Mouse (Mus musculus) neural tube, embryonic 12.5 days (tissue): ENCODE results near the gene Mtus2. TPM values are rescaled to one million over a fixed set of nuclear protein-coding genes. Genes with fewer than 3 reads are reported as not detected.

Source experiments
- ATAC-seq: fragments of 200-750 bp; cut with Nextera tagmentation; 2 replicates; pipeline ENCODE4 v1.8.0; 2017; ENCODE audit warnings: low read depth, mild to moderate bottlenecking, moderate TSS enrichment, moderate library complexity; ENCODE audit not compliant: low FRiP score
- H3K27ac ChIP-seq: fragments of 300-500 bp; sonication (generic); 2 replicates; pipeline ENCODE4 v1.5.1; 2016
- H3K27me3 ChIP-seq: fragments of 300-500 bp; sonication (generic); replicated peaks from 2 replicates; pipeline ENCODE4 v1.6.1; 2016; ENCODE audit warnings: mild to moderate bottlenecking
- H3K36me3 ChIP-seq: fragments of 300-500 bp; sonication (generic); 2 replicates; pipeline ENCODE4 v1.6.1; 2016; ENCODE audit warnings: mild to moderate bottlenecking
- H3K4me1 ChIP-seq: fragments of 300-500 bp; sonication (generic); 2 replicates; pipeline ENCODE4 v1.6.1; 2016
- H3K4me2 ChIP-seq: fragments of 300-500 bp; sonication (generic); replicated peaks from 2 replicates; pipeline ENCODE4 v1.6.1; 2016; ENCODE audit warnings: mild to moderate bottlenecking
- H3K4me3 ChIP-seq: fragments of 300-500 bp; sonication (generic); 2 replicates; pipeline ENCODE4 v1.5.1; 2016
- H3K9ac ChIP-seq: fragments of 300-500 bp; sonication (generic); 2 replicates; pipeline ENCODE4 v1.6.1; 2016; ENCODE audit warnings: mild to moderate bottlenecking
- H3K9me3 ChIP-seq: fragments of 300-500 bp; sonication (generic); 2 replicates; pipeline ENCODE4 v1.6.1; 2016; ENCODE audit warnings: mild to moderate bottlenecking
- WGBS: fragments of 180-500 bp; shearing (Covaris S2); methylation state at CpG from one replicate; pipeline ENCODE4 v1.1.7; 2016; 5-methylcytosine and 5-hydroxymethylcytosine counted together
- polyA plus RNA-seq: library from polyadenylated mRNA; unstranded; fragments of >200 nt; fragmentation: Nextera tagmentation; extraction: Ambion mirVana; gene quantifications from 2 replicates; pipeline ENCODE4 v1.2.1, GENCODE M21; 2016

Gene Mtus2
- polyA plus RNA-seq, 1 experiment from 2014 or later, result 54.9 TPM

DNA sequence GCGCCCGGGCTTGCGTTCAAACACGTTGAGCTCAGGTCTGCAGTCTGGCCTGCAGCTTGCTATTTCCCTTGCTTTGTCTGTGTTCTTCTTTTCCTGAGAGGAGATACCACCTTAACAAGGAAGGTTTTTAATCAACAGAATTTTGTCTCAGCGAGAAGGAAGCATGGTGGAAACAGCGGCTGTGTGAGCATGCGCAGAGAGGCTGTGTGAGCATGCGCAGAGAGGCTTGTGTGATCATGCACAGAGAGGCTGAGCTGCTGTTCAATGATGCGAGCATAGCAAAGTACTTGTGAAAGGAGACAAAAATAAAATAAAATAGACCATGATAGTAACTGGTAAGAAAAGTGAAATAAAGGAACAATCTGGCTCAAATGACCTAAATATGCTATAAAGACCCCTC lies 142.2 kb downstream of the Mtus2 start:
- no peak overlapping the region for H3K4me3 ChIP-seq
- H3K27me3 ChIP-seq, result no peaks in the 10 kb centered on the region
- no peaks in the 10 kb centered on the region for H3K4me1 ChIP-seq
- H3K4me2 ChIP-seq, result no peak overlapping the region
- H3K9me3 ChIP-seq, result no peaks in the 10 kb centered on the region
- no peak for ATAC-seq
- no peak overlapping the region for H3K9ac ChIP-seq
- WGBS, result 93% methylated on average over 9 of the region's 9 CpGs
- no peak overlapping the region for H3K27ac ChIP-seq
- H3K36me3 ChIP-seq, result no peaks in the 10 kb centered on the region

DNA sequence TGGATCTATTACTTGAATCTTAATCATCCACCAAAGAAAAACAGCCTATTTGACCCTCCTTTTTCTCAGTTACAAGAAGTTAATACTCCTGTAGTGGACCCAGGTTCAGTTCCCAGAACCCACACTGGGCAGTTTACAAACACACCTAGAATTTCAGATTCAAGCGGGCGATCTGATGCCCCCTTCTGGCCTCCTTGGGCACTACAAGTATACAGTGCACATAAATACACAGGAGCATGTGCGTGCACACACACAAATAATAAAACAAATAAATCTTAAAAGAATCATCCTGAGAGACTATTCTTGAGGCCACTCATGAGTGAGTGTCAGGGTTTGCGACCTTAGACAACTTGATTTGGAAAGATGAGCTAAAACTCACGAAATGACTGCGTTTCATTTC lies 150.2 kb downstream of the Mtus2 start:
- WGBS, result 80% methylated on average over 6 of the region's 6 CpGs
- H3K9ac ChIP-seq, result no peak overlapping the region
- H3K36me3 ChIP-seq, result no peaks in the 10 kb centered on the region
- H3K9me3 ChIP-seq, result no peaks in the 10 kb centered on the region
- H3K27ac ChIP-seq, result no peak overlapping the region
- H3K4me1 ChIP-seq, result peaks cover 4% of the 10 kb centered on the region
- no peak overlapping the region for H3K4me2 ChIP-seq
- H3K27me3 ChIP-seq, result no peaks in the 10 kb centered on the region
- no peak for ATAC-seq
- no peak overlapping the region for H3K4me3 ChIP-seq

DNA sequence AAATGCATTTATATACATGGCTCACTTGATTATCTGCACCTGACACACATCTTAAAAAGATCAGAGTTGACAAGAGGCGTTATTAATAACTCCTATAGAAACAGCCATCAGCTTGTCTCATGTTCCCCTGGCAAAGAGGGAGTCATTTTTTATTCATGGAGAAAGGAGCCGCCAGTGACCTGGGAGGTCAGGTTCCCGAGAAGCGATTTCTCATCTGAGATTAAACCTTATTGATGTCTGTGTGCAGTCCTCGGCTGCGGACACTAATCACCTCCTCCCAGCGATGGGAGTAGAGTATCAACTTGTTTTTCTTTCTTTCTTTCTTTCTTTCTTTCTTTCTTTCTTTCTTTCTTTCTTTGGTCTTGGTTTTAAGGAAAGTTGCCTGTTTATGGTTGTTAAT lies 150.8 kb downstream of the Mtus2 start:
- Histone ChIP-seq H3K27me3 (no peaks in the 10 kb centered on the region), H3K9ac (no peak overlapping the region), H3K27ac (no peak overlapping the region), H3K4me2 (no peak overlapping the region), H3K4me3 (no peak overlapping the region), H3K4me1 (peaks cover 4% of the 10 kb centered on the region), H3K9me3 (no peaks in the 10 kb centered on the region), H3K36me3 (no peaks in the 10 kb centered on the region)
- no peak for ATAC-seq
- 45% methylated on average over 7 of the region's 7 CpGs for WGBS

DNA sequence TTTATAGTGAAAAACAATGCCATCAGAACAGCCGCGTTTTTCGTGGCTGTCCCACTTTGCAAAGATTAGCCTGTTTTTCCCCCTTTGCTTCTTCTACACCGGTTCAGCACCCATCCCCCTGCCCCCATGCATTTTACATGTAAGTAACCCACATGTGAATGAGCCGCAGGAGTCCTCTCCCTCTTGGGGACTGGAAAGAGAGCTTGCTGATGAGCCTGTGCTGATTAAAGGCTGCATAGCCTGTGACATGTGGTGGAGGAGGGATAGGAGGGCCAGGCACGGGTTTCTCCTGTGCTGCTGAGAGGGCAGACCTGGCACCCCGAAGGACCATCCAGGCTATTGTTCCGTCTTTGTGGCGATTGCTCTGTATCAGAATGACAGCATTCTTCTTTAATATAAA lies 151.2 kb downstream of the Mtus2 start:
- no peaks in the 10 kb centered on the region for H3K9me3 ChIP-seq
- H3K4me2 ChIP-seq, result 0 out of 2 replicates have a peak overlapping the region, but pooled peaks have one; percentile 18
- WGBS, result 48% methylated on average over 9 of the region's 9 CpGs
- H3K27me3 ChIP-seq, result no peaks in the 10 kb centered on the region
- H3K36me3 ChIP-seq, result no peaks in the 10 kb centered on the region
- 0 out of 2 replicates have a peak overlapping the region, but pooled peaks have one; percentile 21 for H3K9ac ChIP-seq
- ATAC-seq, result no peak
- H3K4me1 ChIP-seq, result peaks cover 4% of the 10 kb centered on the region
- H3K4me3 ChIP-seq, result no peak overlapping the region
- peak overlapping the region; percentile 37; the same call in 1 of the 2 replicates for H3K27ac ChIP-seq

DNA sequence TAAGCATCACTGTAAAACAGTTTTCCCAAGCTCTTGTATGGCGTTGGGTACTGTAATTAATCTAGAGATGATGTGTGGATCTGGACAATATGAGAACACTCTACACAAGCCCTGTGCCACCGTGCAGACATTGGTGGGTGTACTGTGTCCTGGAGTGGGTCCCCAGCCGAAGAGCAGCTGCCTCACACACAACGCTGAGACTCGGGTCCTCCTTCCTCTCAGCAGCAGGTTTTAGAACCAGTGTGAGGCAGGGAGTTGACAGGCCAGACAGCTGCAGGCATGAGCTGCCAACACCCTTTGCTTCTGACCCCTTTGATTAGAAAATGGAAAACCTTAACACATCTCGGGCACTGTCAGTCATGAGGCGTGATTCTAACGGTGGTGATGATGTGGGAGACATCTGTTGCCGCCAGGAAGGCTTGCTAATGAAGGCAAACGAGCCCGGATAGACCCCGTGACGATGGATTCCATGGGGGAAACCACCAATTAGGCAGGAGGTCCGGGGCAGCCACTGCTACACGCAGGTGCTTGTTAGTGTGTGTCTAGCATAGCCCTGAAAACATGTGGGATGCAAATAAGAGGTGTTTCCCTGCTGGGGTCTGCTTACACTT lies 158.2 kb downstream of the Mtus2 start:
- ATAC-seq, result no peak
- H3K4me1 ChIP-seq, result no peaks in the 10 kb centered on the region
- H3K9me3 ChIP-seq, result no peaks in the 10 kb centered on the region
- H3K4me3 ChIP-seq, result no peak overlapping the region
- H3K27me3 ChIP-seq, result no peaks in the 10 kb centered on the region
- H3K9ac ChIP-seq, result no peak overlapping the region
- no peak overlapping the region for H3K27ac ChIP-seq
- 78% methylated on average over 15 of the region's 15 CpGs for WGBS
- H3K4me2 ChIP-seq, result no peak overlapping the region
- no peaks in the 10 kb centered on the region for H3K36me3 ChIP-seq

DNA sequence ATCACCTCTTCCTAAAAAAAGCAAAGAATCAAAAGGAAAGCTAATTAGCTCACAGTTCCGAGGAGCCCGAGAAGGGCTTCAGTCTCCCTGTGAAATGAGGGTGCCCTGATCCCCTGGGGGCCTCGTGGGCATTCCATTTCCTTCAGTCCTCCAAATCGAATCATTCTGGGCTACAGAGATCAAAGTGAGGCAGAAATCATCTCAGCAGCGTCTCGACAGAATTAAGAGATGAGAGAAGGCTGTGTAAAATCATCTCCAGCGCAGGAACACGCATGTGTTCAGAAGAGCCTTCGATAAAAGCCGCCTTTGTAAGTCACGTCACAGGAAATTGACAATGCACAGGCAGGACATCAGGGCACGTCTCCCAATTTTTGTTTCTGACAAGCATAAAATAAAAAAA lies 167.2 kb downstream of the Mtus2 start:
- no peaks in the 10 kb centered on the region for H3K4me1 ChIP-seq
- ATAC-seq, result no peak
- H3K4me2 ChIP-seq, result no peak overlapping the region
- no peaks in the 10 kb centered on the region for H3K36me3 ChIP-seq
- 76% methylated on average over 12 of the region's 12 CpGs for whole genome bisulfite sequencing
- no peak overlapping the region for H3K27ac ChIP-seq
- H3K4me3 ChIP-seq, result no peak overlapping the region
- H3K9ac ChIP-seq, result no peak overlapping the region
- no peaks in the 10 kb centered on the region for H3K9me3 ChIP-seq
- H3K27me3 ChIP-seq, result no peaks in the 10 kb centered on the region

DNA sequence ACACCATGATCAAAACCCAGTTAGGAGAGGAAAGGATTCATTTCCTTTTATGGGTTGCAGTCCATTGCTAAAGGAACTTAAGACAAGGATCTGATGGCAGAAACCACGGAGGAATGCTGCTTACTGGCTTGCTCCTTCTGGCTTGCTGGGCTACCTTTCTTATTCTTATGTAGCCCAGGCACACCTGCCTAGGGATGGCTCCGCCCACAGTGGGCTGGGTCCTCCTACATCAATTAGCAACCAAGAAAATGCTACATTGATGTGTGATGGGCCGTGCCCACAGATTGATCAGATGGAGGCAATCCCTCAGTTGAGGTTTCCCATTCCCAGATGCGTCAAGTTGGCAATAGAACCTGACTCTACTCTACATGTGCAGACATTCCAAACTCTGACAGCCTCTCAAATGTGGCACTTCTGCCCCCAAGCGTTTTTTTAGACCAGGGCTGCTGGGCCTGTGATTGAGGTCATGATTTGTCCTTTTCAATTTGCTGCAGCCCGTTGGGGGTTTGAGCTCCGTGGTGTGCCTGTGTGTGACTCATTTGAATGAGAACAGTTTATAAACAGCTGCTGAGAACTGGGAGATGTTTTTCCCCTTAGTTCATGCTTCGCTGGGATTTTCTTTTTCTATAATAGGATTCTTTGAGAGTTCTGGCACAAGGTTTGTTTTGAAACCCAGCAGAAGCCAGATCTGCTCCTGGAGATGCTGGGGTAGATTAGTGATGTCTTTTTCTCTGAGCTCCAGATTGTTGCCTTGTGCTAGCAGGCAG lies 173.8 kb downstream of the Mtus2 start:
- 61% methylated on average over 8 of the region's 8 CpGs for WGBS

DNA sequence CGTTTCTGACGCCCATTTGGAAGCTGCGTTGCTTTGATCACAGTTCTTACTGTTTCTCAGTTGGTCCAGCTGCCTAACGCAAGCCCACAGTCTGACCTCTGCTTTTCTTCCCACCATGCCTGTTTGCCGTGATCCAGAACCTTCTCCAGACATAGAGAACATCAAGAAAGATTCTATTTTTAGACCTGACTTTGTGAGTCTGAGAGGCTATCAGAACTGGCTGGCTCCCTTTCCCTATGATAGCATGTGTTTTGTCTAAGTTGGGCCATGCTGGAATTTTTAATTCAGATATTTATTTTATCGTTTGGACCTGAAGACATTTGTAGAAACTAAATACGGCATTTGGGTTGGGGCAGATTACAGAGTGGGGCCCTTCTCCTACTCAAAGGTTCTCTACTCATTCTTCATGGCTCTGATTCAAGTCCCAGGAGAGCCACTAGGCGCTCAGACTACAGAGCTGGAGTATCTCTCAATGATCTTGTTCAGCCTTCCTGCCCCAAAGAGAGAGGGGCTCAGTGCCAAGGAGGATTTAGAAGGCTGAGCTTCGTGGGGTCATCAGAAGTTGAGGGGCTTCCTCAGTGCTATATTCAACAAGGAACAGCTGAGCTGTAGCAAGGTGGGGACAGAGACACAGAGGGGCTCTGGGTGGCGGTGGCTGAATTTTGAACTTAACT lies 174.5 kb downstream of the Mtus2 start:
- no peak for ATAC-seq
- no peak overlapping the region for H3K9ac ChIP-seq
- no peaks in the 10 kb centered on the region for H3K9me3 ChIP-seq
- H3K36me3 ChIP-seq, result no peaks in the 10 kb centered on the region
- 76% methylated on average over 10 of the region's 10 CpGs for WGBS
- no peak overlapping the region for H3K4me2 ChIP-seq
- H3K4me3 ChIP-seq, result no peak overlapping the region
- H3K27ac ChIP-seq, result no peak overlapping the region
- no peaks in the 10 kb centered on the region for H3K27me3 ChIP-seq
- peaks cover 6% of the 10 kb centered on the region; the same call in 1 of the 2 replicates for H3K4me1 ChIP-seq

More for the DNA sequence above, 173.8 kb downstream of the Mtus2 start:
- no peaks in the 10 kb centered on the region for H3K27me3 ChIP-seq
- no peak overlapping the region for H3K4me2 ChIP-seq
- H3K9ac ChIP-seq, result no peak overlapping the region
- no peaks in the 10 kb centered on the region for H3K9me3 ChIP-seq
- no peaks in the 10 kb centered on the region for H3K36me3 ChIP-seq
- H3K4me1 ChIP-seq, result peaks cover 6% of the 10 kb centered on the region; the same call in 1 of the 2 replicates
- H3K27ac ChIP-seq, result no peak overlapping the region
- no peak overlapping the region for H3K4me3 ChIP-seq
- ATAC-seq, result no peak

DNA sequence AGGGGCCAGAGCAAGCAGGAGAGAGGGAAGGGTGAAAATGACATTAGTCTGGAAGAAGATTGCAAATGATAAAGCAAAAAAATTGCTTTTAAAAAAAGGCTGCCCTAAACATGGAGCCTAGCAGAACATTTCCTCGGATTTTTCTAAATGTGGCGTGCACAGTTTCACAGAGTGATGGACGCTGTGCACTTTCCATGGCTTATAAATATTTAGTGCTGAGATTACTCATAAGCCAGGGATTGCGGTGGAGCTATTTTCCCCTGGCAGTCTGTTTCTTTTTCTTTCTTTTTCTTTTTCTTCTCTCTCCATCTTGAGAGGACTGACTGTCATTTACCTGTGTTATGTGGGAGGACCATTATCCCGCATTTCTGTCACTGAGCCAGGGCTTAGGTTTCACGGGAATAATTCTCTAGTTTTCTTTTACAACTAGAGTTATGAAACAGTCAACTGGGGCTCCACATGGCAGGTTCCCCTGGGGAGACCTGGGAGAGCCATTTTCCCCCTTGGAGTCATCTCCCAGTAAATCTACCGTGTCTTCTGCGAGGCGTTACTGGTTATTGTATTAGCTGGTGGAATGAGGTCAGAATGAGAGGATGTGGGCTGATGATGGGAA lies 176.4 kb downstream of the Mtus2 start:
- no peaks in the 10 kb centered on the region for H3K36me3 ChIP-seq
- 65% methylated on average over 9 of the region's 9 CpGs for WGBS
- no peak overlapping the region for H3K27ac ChIP-seq

DNA sequence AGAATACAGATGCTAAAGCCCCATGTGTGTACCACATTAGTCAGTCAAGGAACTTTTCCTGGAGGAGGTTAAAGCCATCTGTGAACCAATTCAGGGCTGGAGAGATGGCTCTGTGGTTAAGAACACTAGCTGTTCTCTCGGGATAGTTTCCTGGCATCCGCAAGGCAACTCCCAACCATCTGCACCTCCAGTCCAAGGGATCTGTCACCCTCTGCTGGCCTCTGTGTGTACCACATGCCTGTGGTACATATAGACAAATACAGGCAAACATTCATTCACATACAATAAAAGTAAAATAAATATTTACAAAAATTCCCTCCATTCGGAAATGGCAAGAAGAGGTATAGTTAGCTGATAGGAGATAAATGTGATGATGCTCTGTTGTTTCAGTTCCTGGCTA lies 184.5 kb downstream of the Mtus2 start:
- H3K36me3 ChIP-seq, result no peaks in the 10 kb centered on the region
- no peaks in the 10 kb centered on the region for H3K9me3 ChIP-seq
- H3K27ac ChIP-seq, result no peak overlapping the region
- no peak overlapping the region for H3K4me2 ChIP-seq
- WGBS, result 86% methylated on average over 3 of the region's 3 CpGs
- no peak for ATAC-seq
- H3K4me3 ChIP-seq, result no peak overlapping the region
- H3K27me3 ChIP-seq, result no peaks in the 10 kb centered on the region
- H3K4me1 ChIP-seq, result peaks cover 6% of the 10 kb centered on the region; the same call in 1 of the 2 replicates
- H3K9ac ChIP-seq, result no peak overlapping the region

More for the DNA sequence above, 176.4 kb downstream of the Mtus2 start:
- Histone ChIP-seq H3K9me3 (no peaks in the 10 kb centered on the region), H3K27me3 (no peaks in the 10 kb centered on the region), H3K4me3 (no peak overlapping the region), H3K4me1 (peaks cover 6% of the 10 kb centered on the region; the same call in 1 of the 2 replicates), H3K9ac (no peak overlapping the region), H3K4me2 (no peak overlapping the region)
- ATAC-seq, result no peak

DNA sequence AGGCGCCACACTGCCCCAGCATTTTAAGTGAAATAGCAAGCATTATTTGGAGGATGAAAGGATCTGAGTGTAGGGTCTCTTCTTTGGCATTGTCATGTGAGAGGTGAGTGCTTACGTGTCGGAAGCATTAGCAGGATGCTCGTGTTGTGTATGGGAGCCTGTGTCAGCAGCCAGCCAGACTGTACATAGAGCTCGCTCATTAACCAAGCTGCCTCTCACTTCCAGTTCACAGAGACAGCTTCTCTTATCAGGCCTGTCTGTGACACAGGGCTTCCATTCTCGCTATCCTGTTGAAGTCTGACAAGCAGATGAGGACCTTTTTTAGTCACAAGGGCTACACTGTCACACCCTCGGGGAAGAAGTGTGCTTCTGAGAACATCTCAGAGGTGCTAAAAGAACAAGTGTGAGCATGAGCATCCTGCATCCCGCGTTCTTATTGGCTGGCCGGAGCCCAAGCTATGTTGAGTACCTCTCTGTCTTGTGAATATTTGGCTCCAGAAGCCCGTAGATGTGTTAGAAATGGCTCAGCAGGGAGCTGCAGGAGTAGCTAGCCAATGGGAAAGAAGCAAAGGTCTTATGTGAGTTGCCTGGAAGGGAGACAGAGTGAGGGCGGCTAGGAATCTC lies 189.2 kb downstream of the Mtus2 start:
- no peak overlapping the region for H3K4me3 ChIP-seq
- H3K4me1 ChIP-seq, result peaks cover 6% of the 10 kb centered on the region; the same call in 1 of the 2 replicates
- WGBS, result 78% methylated on average over 12 of the region's 12 CpGs
- ATAC-seq, result no peak
- no peak overlapping the region for H3K27ac ChIP-seq
- no peaks in the 10 kb centered on the region for H3K27me3 ChIP-seq
- H3K9ac ChIP-seq, result no peak overlapping the region
- H3K4me2 ChIP-seq, result no peak overlapping the region
- H3K36me3 ChIP-seq, result no peaks in the 10 kb centered on the region
- peaks cover 5% of the 10 kb centered on the region; the same call in 1 of the 2 replicates for H3K9me3 ChIP-seq
